Mouse (Mus musculus) stomach, embryonic 16.5 days (tissue): Measurements from ENCODE around the gene Gm28308. TPM values are rescaled to one million over a fixed set of nuclear protein-coding genes. Genes with fewer than 3 reads are reported as not detected.

Experiments
- ATAC-seq: fragments of 200-750 bp; cut with Nextera tagmentation; 2 replicates; pipeline ENCODE4 v1.8.0; 2017; ENCODE audit warnings: moderate number of reproducible peaks, moderate TSS enrichment; ENCODE audit not compliant: insufficient read depth, low FRiP score
- H3K27ac ChIP-seq: fragments of 300-500 bp; sonication (generic); 2 replicates; pipeline ENCODE4 v1.5.1; 2014; ENCODE audit warnings: low read length
- H3K27me3 ChIP-seq: fragments of 300-500 bp; sonication (generic); 2 replicates; pipeline ENCODE4 v1.6.1; 2014; ENCODE audit warnings: low read length, control low read depth, mixed read lengths; ENCODE audit not compliant: control insufficient read depth, insufficient read depth
- H3K36me3 ChIP-seq: fragments of 300-500 bp; sonication (generic); 2 replicates; pipeline ENCODE4 v1.6.1; 2014; ENCODE audit warnings: low read length; ENCODE audit not compliant: control insufficient read depth, insufficient read depth
- H3K4me1 ChIP-seq: fragments of 300-500 bp; sonication (generic); 2 replicates; pipeline ENCODE4 v1.6.1; 2014; ENCODE audit warnings: low read length, control low read depth, mixed read lengths; ENCODE audit not compliant: control insufficient read depth, insufficient read depth
- H3K4me2 ChIP-seq: fragments of 300-500 bp; sonication (generic); 2 replicates; pipeline ENCODE4 v1.6.1; 2014; ENCODE audit warnings: low read depth, low read length, mixed read lengths
- H3K4me3 ChIP-seq: fragments of 300-500 bp; sonication (generic); replicated peaks from 2 replicates; pipeline ENCODE4 v1.5.1; 2014; ENCODE audit warnings: mild to moderate bottlenecking, low read length
- H3K9ac ChIP-seq: fragments of 300-500 bp; sonication (generic); 2 replicates; pipeline ENCODE4 v1.6.1; 2014; ENCODE audit warnings: low read length
- H3K9me3 ChIP-seq: fragments of 300-500 bp; sonication (generic); replicated peaks from 2 replicates; pipeline ENCODE4 v1.6.1; 2016; ENCODE audit warnings: low read length, control low read depth; ENCODE audit not compliant: control insufficient read depth
- WGBS: fragments of 180-500 bp; shearing (Covaris S2); extraction: QIAGEN DNeasy Blood & Tissue Kit; methylation state at CpG from one replicate; pipeline ENCODE4 v1.1.7; 2014; 5-methylcytosine and 5-hydroxymethylcytosine counted together
- polyA plus RNA-seq: library from polyadenylated mRNA; unstranded; fragments of >200 nt; fragmentation: Nextera tagmentation; extraction: Ambion mirVana; gene quantifications from 2 replicates; pipeline ENCODE4 v1.2.1, GENCODE M21; 2015

The Gm28308 gene
- polyA plus RNA-seq, 1 experiment from 2014 or later = not detected

DNA sequence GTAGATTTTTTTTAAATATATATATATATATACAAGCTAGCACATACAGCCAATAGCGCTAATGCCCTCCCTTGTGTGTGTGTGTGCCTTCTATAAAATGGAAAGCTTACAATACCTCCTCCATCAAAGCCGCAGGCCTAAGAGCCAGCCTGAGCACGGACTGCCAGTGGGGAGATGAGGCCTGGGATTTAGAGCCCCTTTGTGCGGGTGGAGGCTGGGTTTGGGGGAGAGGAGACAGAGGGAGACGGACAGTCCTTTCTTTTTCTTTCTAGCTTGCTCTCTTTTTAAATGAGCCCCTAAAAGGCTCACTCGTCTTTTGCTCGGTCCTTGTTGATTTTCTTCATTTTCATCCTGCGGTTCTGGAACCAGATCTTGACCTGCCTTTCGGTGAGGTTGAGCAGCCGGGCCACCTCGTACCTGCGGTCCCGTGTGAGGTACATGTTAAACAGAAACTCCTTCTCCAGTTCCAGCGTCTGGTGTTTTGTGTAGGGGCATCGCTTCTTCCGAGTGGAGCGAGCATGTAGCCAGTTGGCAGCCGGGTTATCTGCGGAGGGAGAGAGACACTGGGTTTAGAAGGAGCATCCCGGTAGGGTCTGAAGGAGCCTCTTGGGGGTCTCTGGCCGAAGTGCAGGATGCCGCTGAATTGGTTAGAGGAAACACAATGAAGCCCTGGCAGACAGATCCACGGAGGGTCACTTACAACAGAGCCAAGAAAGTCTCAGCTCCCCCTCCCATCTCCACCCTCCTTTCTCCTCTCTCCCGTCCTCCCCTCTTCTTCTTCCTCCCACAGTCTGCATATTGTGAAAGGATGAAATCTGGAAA, 11.0 kb upstream of the Gm28308 start:
- Histone ChIP-seq H3K27me3 (peaks cover 91% of the 10 kb centered on the region), H3K9me3 (no peaks in the 10 kb centered on the region), H3K36me3 (no peaks in the 10 kb centered on the region), H3K4me1 (peaks cover 4% of the 10 kb centered on the region; the same call in 1 of the 2 replicates), H3K4me2 (peak overlapping the region; percentile 25; the same call in 1 of the 2 replicates), H3K4me3 (peak overlapping the region; percentile 19; the same call in 1 of the 2 replicates), H3K9ac (no peak overlapping the region; the same call in 1 of the 2 replicates), H3K27ac (no peak overlapping the region)
- WGBS = 9% methylated on average over 24 of the region's 24 CpGs
- ATAC-seq = no peak

DNA sequence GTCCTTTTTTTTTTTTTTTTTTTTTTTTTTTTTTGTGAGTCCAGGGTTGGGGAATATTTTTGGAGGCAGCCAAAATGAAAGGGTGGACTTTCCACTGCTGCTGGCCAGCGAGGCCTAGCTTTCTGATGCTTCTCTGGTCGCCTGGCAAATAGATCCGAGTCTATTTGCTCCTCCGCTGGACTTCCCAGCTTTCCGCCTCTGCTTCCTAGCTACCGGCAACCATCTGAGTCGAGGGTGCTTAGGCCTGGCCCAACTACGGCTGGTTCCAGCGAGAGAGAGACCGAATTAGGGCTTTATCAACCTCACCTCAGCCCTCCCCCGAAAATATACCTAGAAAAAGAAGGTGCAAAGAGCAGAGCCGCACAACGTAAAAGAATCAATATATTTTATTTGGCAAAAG, 9.6 kb upstream of the Gm28308 start:
- H3K9ac ChIP-seq = no peak overlapping the region
- H3K27me3 ChIP-seq = peaks cover 94% of the 10 kb centered on the region
- H3K4me3 ChIP-seq = no peak overlapping the region; the same call in 1 of the 2 replicates
- H3K4me1 ChIP-seq = peaks cover 7% of the 10 kb centered on the region; the same call in 1 of the 2 replicates
- no peak overlapping the region for H3K4me2 ChIP-seq
- H3K36me3 ChIP-seq = no peaks in the 10 kb centered on the region
- WGBS = 40% methylated on average over 13 of the region's 13 CpGs
- H3K27ac ChIP-seq = no peak overlapping the region
- ATAC-seq = no peak
- no peaks in the 10 kb centered on the region for H3K9me3 ChIP-seq

DNA sequence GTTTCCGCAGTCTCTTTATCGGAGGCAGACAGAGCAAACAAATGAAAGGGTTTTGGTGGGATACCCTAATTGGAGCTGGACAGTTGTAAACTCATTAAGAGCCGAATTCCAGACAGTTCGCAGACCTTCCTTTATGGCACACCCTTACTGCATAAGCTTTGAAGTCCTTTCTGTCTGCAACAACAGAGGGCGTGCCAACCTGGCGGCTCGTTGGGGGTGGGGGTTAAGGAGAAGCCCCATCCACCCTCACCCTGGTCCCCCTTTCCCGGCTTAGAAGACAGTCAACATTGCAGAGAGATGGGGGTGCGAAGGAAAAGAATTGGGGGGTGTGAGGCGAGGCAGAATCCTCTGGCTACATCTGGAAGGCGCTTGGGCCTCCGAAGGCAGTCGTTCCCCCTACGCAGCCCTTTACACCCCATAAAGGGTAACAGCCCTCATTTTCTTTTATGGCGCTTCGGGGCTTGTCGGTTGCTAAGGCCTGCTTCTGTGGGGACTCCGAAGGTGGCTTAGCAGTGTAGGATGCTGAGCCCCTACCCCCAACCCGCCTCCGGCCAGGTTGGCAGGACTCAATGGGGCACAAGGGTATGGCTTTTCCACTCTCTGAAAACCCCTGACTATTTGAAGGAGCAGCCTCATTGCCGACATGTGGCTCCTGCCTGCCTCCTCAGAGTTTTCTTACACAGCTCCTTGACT, 9.0 kb upstream of the Gm28308 start:
- 20% methylated on average over 21 of the region's 21 CpGs for WGBS
- peak overlapping the region; percentile 97 for H3K4me2 ChIP-seq
- ATAC-seq = 0 out of 2 replicates have a peak, but pooled peaks have one; percentile 1
- peak overlapping the region; percentile 69 for H3K4me3 ChIP-seq
- peak overlapping the region; percentile 30; the same call in 1 of the 2 replicates for H3K27ac ChIP-seq
- no peaks in the 10 kb centered on the region for H3K9me3 ChIP-seq
- H3K9ac ChIP-seq = no peak overlapping the region
- H3K36me3 ChIP-seq = no peaks in the 10 kb centered on the region
- peaks cover 93% of the 10 kb centered on the region for H3K27me3 ChIP-seq
- H3K4me1 ChIP-seq = peaks cover 8% of the 10 kb centered on the region; the same call in 1 of the 2 replicates

DNA sequence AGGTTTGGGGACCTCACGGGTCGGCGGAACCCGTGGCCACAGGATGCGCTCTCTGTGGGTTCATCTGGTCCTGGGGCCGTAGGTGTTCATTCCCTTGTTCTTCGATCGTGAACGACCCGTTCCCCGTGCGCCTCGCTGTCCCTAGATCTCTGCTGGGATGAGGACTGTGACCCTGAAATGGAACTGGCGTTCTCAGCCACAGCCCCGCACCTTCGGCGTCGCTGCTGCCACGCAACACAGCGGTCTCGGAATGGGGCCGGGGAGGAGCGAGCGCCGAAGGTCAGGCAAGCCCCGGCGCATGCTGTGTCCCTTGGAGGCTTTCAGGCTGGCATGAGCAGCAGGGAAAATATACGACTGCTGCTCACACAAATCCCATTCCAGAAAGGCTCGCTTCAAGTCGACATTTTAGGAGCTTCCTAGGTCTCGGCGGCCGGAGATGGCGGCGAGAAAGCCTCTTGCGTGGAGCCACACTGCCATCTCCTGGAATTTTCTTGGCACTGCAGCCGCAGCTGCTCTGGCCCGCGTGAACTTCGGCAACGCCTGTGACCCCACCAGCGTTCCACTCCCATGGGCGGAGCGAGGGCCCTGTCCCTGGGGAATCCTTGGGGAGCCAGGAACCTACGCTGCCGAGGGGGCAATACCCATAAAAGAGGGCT, 8.3 kb upstream of the Gm28308 start, which contains the start of gene Hoxa7:
Hoxa7 (minus strand) TSS at position 518 of the 656 bp plus-strand sequence.
- Histone ChIP-seq H3K9ac (peak within 1 kb of the TSS; percentile 82), H3K27me3 (peaks cover 90% of the 10 kb centered on the region), H3K36me3 (no peaks in the 10 kb centered on the region), H3K9me3 (no peaks in the 10 kb centered on the region), H3K4me1 (peaks cover 8% of the 10 kb centered on the region; the same call in 1 of the 2 replicates), H3K4me3 (peak within 1 kb of the TSS; percentile 69), H3K4me2 (peak within 1 kb of the TSS; percentile 97), H3K27ac (peak within 1 kb of the TSS; percentile 70)
- ATAC-seq = peak; percentile 60; the same call in 1 of the 2 replicates
- WGBS = 1% methylated on average over 46 of the region's 46 CpGs

DNA sequence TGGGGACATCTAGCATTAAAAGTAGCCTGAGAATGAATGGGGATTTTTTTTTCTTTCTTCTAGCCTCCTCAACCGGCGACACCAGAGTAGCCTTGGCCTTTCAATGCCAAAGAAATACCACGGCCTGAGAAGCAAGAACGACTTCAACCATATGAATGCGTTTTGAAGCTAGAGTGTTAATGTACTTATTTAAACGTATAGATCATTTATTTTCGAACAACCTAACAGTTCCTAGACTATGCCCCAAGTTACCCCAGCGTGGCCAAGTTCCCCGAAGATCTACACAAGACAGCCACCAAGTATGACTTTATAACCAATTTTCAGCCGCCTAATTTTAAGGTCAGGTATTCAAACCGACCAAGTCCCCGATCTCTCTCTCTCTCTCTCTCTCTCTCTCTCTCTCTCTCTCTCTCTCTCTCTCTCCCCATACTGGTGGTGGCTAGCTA, 7.7 kb upstream of the Gm28308 start:
- peak overlapping the region; percentile 69 for H3K4me3 ChIP-seq
- H3K27me3 ChIP-seq = peaks cover 90% of the 10 kb centered on the region
- H3K27ac ChIP-seq = peak overlapping the region; percentile 70; the same call in 1 of the 2 replicates
- H3K36me3 ChIP-seq = no peaks in the 10 kb centered on the region
- H3K4me2 ChIP-seq = peak overlapping the region; percentile 97
- H3K9ac ChIP-seq = peak overlapping the region; percentile 82
- no peaks in the 10 kb centered on the region for H3K9me3 ChIP-seq
- peaks cover 8% of the 10 kb centered on the region; the same call in 1 of the 2 replicates for H3K4me1 ChIP-seq
- WGBS = 19% methylated on average over 12 of the region's 12 CpGs
- ATAC-seq = no peak

DNA sequence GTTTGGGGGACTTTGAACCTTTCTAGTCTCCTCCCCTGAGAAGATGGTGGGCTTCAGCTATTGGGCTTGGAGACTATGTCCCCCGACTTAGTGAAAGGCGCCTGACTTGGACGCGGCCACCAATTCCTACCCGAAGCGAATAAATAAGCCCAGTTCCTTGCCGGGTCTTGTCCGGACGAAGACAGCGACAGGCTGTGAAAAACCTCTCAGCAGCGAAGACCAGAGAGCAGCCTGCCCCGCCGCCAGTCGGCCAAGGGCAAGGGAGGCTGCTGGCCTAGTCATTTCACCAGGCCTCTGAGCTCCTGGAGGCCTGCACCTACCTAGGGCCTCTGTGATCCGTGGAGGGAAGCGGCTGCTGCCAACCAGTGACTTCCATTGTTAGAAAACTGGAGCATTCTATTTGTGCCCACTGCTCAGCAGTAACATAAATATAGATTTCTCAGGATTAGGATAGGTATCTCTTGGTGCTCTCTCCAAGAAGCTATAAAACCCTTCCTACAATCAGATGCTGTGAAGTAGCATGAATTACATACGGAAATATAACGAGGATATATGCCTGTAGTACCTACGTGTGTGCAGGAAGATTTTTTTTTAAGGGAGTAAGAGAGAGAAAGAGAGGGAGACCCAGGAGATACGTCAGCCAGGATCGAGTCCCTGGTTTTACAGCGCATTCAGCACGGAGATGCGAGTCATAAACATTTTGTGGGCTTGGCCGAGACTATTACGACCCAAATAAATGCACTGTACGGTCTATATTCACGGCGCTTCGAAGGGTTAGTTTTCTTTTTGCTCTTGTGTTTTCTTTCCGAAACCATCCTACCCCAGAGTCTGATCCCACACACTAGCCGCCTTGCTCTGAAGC, 7.1 kb upstream of the Gm28308 start:
- ATAC-seq = no peak
- 0 out of 2 replicates have a peak overlapping the region, but pooled peaks have one; percentile 3 for H3K27ac ChIP-seq
- peaks cover 8% of the 10 kb centered on the region; the same call in 1 of the 2 replicates for H3K4me1 ChIP-seq
- peak overlapping the region; percentile 35 for H3K9ac ChIP-seq
- H3K4me3 ChIP-seq = peak overlapping the region; percentile 69
- whole genome bisulfite sequencing = 34% methylated on average over 32 of the region's 32 CpGs
- peak overlapping the region; percentile 97 for H3K4me2 ChIP-seq
- peaks cover 88% of the 10 kb centered on the region for H3K27me3 ChIP-seq
- no peaks in the 10 kb centered on the region for H3K9me3 ChIP-seq
- no peaks in the 10 kb centered on the region for H3K36me3 ChIP-seq

DNA sequence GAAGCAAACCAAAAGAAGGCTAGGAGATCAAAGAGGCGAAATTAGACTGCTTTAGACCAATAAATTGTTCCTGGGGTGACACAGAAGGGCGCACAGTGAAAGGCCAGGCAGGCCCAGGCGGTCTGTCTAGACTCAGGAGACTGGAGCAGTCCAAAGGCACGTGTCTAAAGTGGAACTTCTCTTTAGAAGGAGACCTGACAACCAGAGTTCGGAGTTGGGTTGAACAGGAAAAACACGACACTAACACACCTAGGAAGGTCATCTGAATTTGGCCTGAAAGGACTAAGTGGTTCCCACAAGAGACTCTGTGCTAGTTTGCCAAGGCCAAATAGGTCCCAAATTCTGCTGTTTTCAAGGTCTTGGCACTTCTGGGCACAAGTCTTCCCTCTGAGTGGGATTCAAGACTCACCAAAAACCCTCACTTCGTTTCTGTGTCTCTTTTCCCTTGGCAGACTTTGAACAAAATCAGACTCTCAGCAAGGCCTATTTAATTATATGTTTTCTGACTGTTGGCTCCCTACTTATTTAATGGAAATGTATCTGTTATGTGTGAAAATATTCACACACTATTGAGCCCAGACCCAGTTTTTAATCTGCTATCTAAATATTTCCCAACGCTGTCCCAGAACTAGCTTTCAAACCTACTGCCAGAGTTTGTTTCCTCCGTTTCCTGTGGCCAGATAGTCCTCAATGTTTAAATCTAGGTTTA, 6.2 kb upstream of the Gm28308 start:
- Histone ChIP-seq H3K4me2 (peak overlapping the region; percentile 97; the same call in 1 of the 2 replicates), H3K4me1 (peaks cover 8% of the 10 kb centered on the region; the same call in 1 of the 2 replicates)
- WGBS = 44% methylated on average over 9 of the region's 9 CpGs

More for the DNA sequence above, 6.2 kb upstream of the Gm28308 start:
- no peak overlapping the region; the same call in 1 of the 2 replicates for H3K4me3 ChIP-seq
- no peaks in the 10 kb centered on the region for H3K9me3 ChIP-seq
- no peak for ATAC-seq
- peaks cover 89% of the 10 kb centered on the region for H3K27me3 ChIP-seq
- H3K36me3 ChIP-seq = no peaks in the 10 kb centered on the region
- H3K9ac ChIP-seq = 0 out of 2 replicates have a peak overlapping the region, but pooled peaks have one; percentile 35
- 0 out of 2 replicates have a peak overlapping the region, but pooled peaks have one; percentile 3 for H3K27ac ChIP-seq
